ENCODE assay signal across 8 mouse cellular contexts in the genomic region with DNA sequence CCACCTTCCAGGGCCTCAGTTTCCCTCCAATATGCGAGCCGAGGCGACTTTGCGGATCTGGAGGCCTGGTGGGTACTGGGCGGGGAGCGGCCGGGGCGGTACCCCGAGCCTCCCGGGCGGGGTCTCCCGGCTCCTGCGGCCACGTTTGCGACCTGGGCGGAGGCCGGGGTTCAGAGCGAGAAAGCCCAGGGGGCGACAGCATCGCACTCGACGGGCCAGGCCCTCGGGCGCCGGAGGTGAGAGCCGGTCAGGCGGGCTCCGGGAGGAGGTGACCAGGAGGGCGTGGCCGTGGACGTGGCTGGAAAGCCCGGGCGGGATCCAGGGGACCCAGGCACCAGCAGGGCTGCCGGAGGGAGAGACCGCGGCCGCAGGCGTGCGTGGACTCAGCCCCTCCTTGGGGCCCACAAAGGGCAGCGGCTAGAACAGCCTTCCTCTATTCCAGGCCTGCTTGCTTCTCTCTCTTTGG. TPM values are rescaled to one million over a fixed set of nuclear protein-coding genes. Genes with fewer than 3 reads are reported as not detected.
DNase-seq lines count a peak whose midpoint lies in the region; ATAC-seq and TF ChIP-seq lines count a peak whose summit lies in the region.

No protein-coding gene starts in this region.

- peak overlapping the region; percentile 80 for H3K4me2 ChIP-seq in embryonic facial prominence, embryonic 14.5 days (ENCODE audit: low read depth, low read length)
- H3K4me2 ChIP-seq in heart, embryonic 12.5 days, result peak overlapping the region; percentile 84
- peak overlapping the region; percentile 60 for H3K4me2 ChIP-seq in kidney, embryonic 16.5 days (replicated peaks; ENCODE audit: low read depth, low read length)

- H3K27ac ChIP-seq in embryonic facial prominence, embryonic 14.5 days (replicated peaks; ENCODE audit: low read depth, low read length), result peak overlapping the region; percentile 85
- peak overlapping the region; percentile 71 for H3K27ac ChIP-seq in heart, embryonic 12.5 days (ENCODE audit: poor library complexity, severe bottlenecking)
- H3K27ac ChIP-seq in kidney, embryonic 16.5 days (ENCODE audit: low read length), result peak overlapping the region; percentile 79
- peak overlapping the region; percentile 63 for H3K27ac ChIP-seq in small intestine, adult 2 months (ENCODE audit: insufficient read depth, low read depth, low read length)

- DNase-seq in adrenal gland, adult 2 months, result peak; percentile 61
- peak; percentile 79 for DNase-seq in embryonic facial prominence, embryonic 14.5 days (ENCODE audit: low spot score)
- peak; percentile 73 to 82 for DNase-seq in lung, postnatal 4 days
- DNase-seq in right cerebral cortex, adult 2 months (ENCODE audit: low spot score in 2 of 2), result no peak
- no peak for DNase-seq in frontal cortex, postnatal 25 days (ENCODE audit: low spot score in 2 of 2)

- H3K4me1 ChIP-seq in embryonic facial prominence, embryonic 14.5 days (ENCODE audit: control insufficient read depth, insufficient read depth, low read length), result peaks cover 24% of the 10 kb centered on the region
- H3K4me1 ChIP-seq in heart, embryonic 12.5 days (replicated peaks), result peaks cover 41% of the 10 kb centered on the region
- H3K4me1 ChIP-seq in kidney, embryonic 16.5 days (ENCODE audit: insufficient read depth, low read length), result peaks cover 36% of the 10 kb centered on the region
- peaks cover 22% of the 10 kb centered on the region for H3K4me1 ChIP-seq in small intestine, adult 2 months (ENCODE audit: control insufficient read depth, insufficient read depth, insufficient read length, low read length)

- 0 out of 2 replicates have a peak, but pooled peaks have one; percentile 42 for TF ChIP-seq POLR2A in small intestine, adult 2 months (IDR thresholded peaks at IDR 0.05; ENCODE audit: low read depth, low read length)

- no peak for TF ChIP-seq CTCF in small intestine, adult 2 months (IDR thresholded peaks at IDR 0.05; ENCODE audit: extremely low read depth, insufficient read length, insufficient replicate concordance, low read depth, low read length)

- peak overlapping the region; percentile 87 for H3K9ac ChIP-seq in embryonic facial prominence, embryonic 14.5 days (ENCODE audit: low read depth, low read length)
- peak overlapping the region; percentile 82 for H3K9ac ChIP-seq in heart, embryonic 12.5 days
- peak overlapping the region; percentile 84 for H3K9ac ChIP-seq in kidney, embryonic 16.5 days (replicated peaks; ENCODE audit: low read length)

- no peaks in the 10 kb centered on the region for H3K9me3 ChIP-seq in embryonic facial prominence, embryonic 14.5 days (ENCODE audit: control insufficient read depth, low read length)
- no peaks in the 10 kb centered on the region for H3K9me3 ChIP-seq in heart, embryonic 12.5 days (replicated peaks)
- H3K9me3 ChIP-seq in kidney, embryonic 16.5 days (ENCODE audit: low read length), result no peaks in the 10 kb centered on the region

- WGBS in embryonic facial prominence, embryonic 14.5 days, result 2% methylated on average over 18 of the region's 40 CpGs
- 2% methylated on average over 40 of the region's 40 CpGs for WGBS in heart, embryonic 12.5 days
- WGBS in kidney, embryonic 16.5 days, result 1% methylated on average over 37 of the region's 40 CpGs
- 3% methylated on average over 39 of the region's 40 CpGs for WGBS in small intestine, adult 2 months

- ATAC-seq in embryonic facial prominence, embryonic 14.5 days (ENCODE audit: low read depth), result peak; percentile 5; the same call in 1 of the 2 replicates
- peak; percentile 46 for ATAC-seq in heart, embryonic 12.5 days (ENCODE audit: insufficient number of reproducible peaks, low FRiP score)
- peak; percentile 13; the same call in 1 of the 2 replicates for ATAC-seq in kidney, embryonic 16.5 days (ENCODE audit: low FRiP score, low TSS enrichment)

- peaks cover 12% of the 10 kb centered on the region for H3K36me3 ChIP-seq in embryonic facial prominence, embryonic 14.5 days (ENCODE audit: control insufficient read depth, insufficient read depth, low read length)
- peaks cover 12% of the 10 kb centered on the region for H3K36me3 ChIP-seq in heart, embryonic 12.5 days
- H3K36me3 ChIP-seq in kidney, embryonic 16.5 days (ENCODE audit: insufficient read depth, low read length), result 0 out of 2 replicates have a peak, but pooled peaks cover 5% of the 10 kb centered on the region
- peaks cover 7% of the 10 kb centered on the region; the same call in 1 of the 2 replicates for H3K36me3 ChIP-seq in small intestine, adult 2 months (ENCODE audit: control insufficient read depth, insufficient read depth, low read length)

- no peaks in the 10 kb centered on the region for H3K27me3 ChIP-seq in embryonic facial prominence, embryonic 14.5 days (replicated peaks; ENCODE audit: control insufficient read depth, insufficient read depth, low read length)
- no peaks in the 10 kb centered on the region for H3K27me3 ChIP-seq in heart, embryonic 12.5 days (replicated peaks)
- H3K27me3 ChIP-seq in kidney, embryonic 16.5 days (ENCODE audit: insufficient read depth, low read length), result no peaks in the 10 kb centered on the region
- 0 out of 2 replicates have a peak, but pooled peaks cover 3% of the 10 kb centered on the region for H3K27me3 ChIP-seq in small intestine, adult 2 months (ENCODE audit: control insufficient read depth, insufficient read depth, low read length)

- H3K4me3 ChIP-seq in embryonic facial prominence, embryonic 14.5 days (ENCODE audit: low read depth, low read length), result peak overlapping the region; percentile 56
- H3K4me3 ChIP-seq in heart, embryonic 12.5 days, result peak overlapping the region; percentile 57
- H3K4me3 ChIP-seq in kidney, embryonic 16.5 days (ENCODE audit: low read length), result peak overlapping the region; percentile 46
- H3K4me3 ChIP-seq in small intestine, adult 2 months (ENCODE audit: low read depth, low read length), result peak overlapping the region; percentile 62

RNA-seq across cellular contexts. Expression of gene Smdt1, which starts 2.3 kb away (rescaled TPM):
- 100 to 1,000 TPM; 187 to 197 TPM for total RNA-seq in adrenal gland, adult 2 months (2021)
- 190 and 213 TPM in 2 replicates for polyA plus RNA-seq in adrenal gland, adult 2 months (2012; rRNA removed)
- 242 and 262 TPM in 2 replicates for polyA plus RNA-seq in embryonic facial prominence, embryonic 14.5 days (2014; fragmentation: Nextera tagmentation; extraction: Ambion mirVana)
- polyA plus RNA-seq in heart, embryonic 12.5 days (2016; fragmentation: Nextera tagmentation; extraction: Ambion mirVana), result 299 and 309 TPM in 2 replicates
- 319 and 325 TPM in 2 replicates for polyA plus RNA-seq in kidney, embryonic 16.5 days (2015; fragmentation: Nextera tagmentation; extraction: Ambion mirVana)
- polyA plus RNA-seq in small intestine, adult 2 months (2012; rRNA removed), result 200 and 394 TPM in 2 replicates

RNA-seq across cellular contexts. Expression of gene Pheta2, which starts 2.3 kb away (rescaled TPM):
- total RNA-seq in adrenal gland, adult 2 months (2021), result 1 to 10 TPM in 1 of 2 experiments, under 1 TPM in 1; 0.40 to 1.1 TPM
- polyA plus RNA-seq in adrenal gland, adult 2 months (2012; rRNA removed), result 0.44 and 0.55 TPM in 2 replicates
- 12.9 and 15.3 TPM in 2 replicates for polyA plus RNA-seq in embryonic facial prominence, embryonic 14.5 days (2014; fragmentation: Nextera tagmentation; extraction: Ambion mirVana)
- 9.8 and 9.9 TPM in 2 replicates for polyA plus RNA-seq in heart, embryonic 12.5 days (2016; fragmentation: Nextera tagmentation; extraction: Ambion mirVana)
- polyA plus RNA-seq in kidney, embryonic 16.5 days (2015; fragmentation: Nextera tagmentation; extraction: Ambion mirVana), result 10.4 and 12.5 TPM in 2 replicates
- 0.42 and 0.56 TPM in 2 replicates for polyA plus RNA-seq in small intestine, adult 2 months (2012; rRNA removed)

RNA-seq across cellular contexts. Expression of gene Naga, which starts 2.3 kb away (rescaled TPM):
- total RNA-seq in adrenal gland, adult 2 months (2021), result 10 to 100 TPM; 62.8 to 64.0 TPM
- polyA plus RNA-seq in adrenal gland, adult 2 months (2012; rRNA removed), result 136 and 165 TPM in 2 replicates
- 55.7 and 65.8 TPM in 2 replicates for polyA plus RNA-seq in embryonic facial prominence, embryonic 14.5 days (2014; fragmentation: Nextera tagmentation; extraction: Ambion mirVana)
- 40.5 and 44.6 TPM in 2 replicates for polyA plus RNA-seq in heart, embryonic 12.5 days (2016; fragmentation: Nextera tagmentation; extraction: Ambion mirVana)
- 81.9 and 87.4 TPM in 2 replicates for polyA plus RNA-seq in kidney, embryonic 16.5 days (2015; fragmentation: Nextera tagmentation; extraction: Ambion mirVana)
- 83.2 and 196 TPM in 2 replicates for polyA plus RNA-seq in small intestine, adult 2 months (2012; rRNA removed)

RNA-seq across cellular contexts. Expression of gene Ndufa6, which starts 13.1 kb away (rescaled TPM):
- total RNA-seq in adrenal gland, adult 2 months (2021), result 100 to 1,000 TPM; 454 to 511 TPM
- 169 and 274 TPM in 2 replicates for polyA plus RNA-seq in adrenal gland, adult 2 months (2012; rRNA removed)
- polyA plus RNA-seq in embryonic facial prominence, embryonic 14.5 days (2014; fragmentation: Nextera tagmentation; extraction: Ambion mirVana), result 325 and 390 TPM in 2 replicates
- 475 and 496 TPM in 2 replicates for polyA plus RNA-seq in heart, embryonic 12.5 days (2016; fragmentation: Nextera tagmentation; extraction: Ambion mirVana)
- polyA plus RNA-seq in kidney, embryonic 16.5 days (2015; fragmentation: Nextera tagmentation; extraction: Ambion mirVana), result 415 and 434 TPM in 2 replicates
- polyA plus RNA-seq in small intestine, adult 2 months (2012; rRNA removed), result 410 and 669 TPM in 2 replicates

RNA-seq across cellular contexts. Expression of gene Cyp2d22, which starts 39.0 kb away (rescaled TPM):
- total RNA-seq in adrenal gland, adult 2 months (2021), result 10 to 100 TPM; 37.9 to 39.6 TPM
- polyA plus RNA-seq in adrenal gland, adult 2 months (2012; rRNA removed), result 51.0 and 66.2 TPM in 2 replicates
- 5.4 and 5.6 TPM in 2 replicates for polyA plus RNA-seq in embryonic facial prominence, embryonic 14.5 days (2014; fragmentation: Nextera tagmentation; extraction: Ambion mirVana)
- polyA plus RNA-seq in heart, embryonic 12.5 days (2016; fragmentation: Nextera tagmentation; extraction: Ambion mirVana), result 7.3 and 8.0 TPM in 2 replicates
- 18.2 and 21.1 TPM in 2 replicates for polyA plus RNA-seq in kidney, embryonic 16.5 days (2015; fragmentation: Nextera tagmentation; extraction: Ambion mirVana)
- 18.5 and 67.5 TPM in 2 replicates for polyA plus RNA-seq in small intestine, adult 2 months (2012; rRNA removed)

Comparison
In these comparisons a context has a peak if more than half of its experiments do, and no peak if none do; other contexts are left out.
1. DNase-seq: peak in adrenal gland, adult 2 months (single experiment), embryonic facial prominence, embryonic 14.5 days (single experiment) and lung, postnatal 4 days (2 of 2); none in right cerebral cortex, adult 2 months (0 of 2) and frontal cortex, postnatal 25 days (0 of 2).
2. Peak in every context shown above with its lines, with median percentiles within 50 percentile points of each other: ATAC-seq, H3K27ac ChIP-seq, H3K4me2 ChIP-seq, H3K4me3 ChIP-seq and H3K9ac ChIP-seq.